Mouse (Mus musculus) lung, postnatal 0 days (tissue): ENCODE results near the gene Slc6a17. TPM values are rescaled to one million over a fixed set of nuclear protein-coding genes. Genes with fewer than 3 reads are reported as not detected.

ENCODE experiments used
- ATAC-seq: fragments of 200-750 bp; cut with Nextera tagmentation; 2 replicates; pipeline ENCODE4 v1.8.0; 2017; ENCODE audit warnings: moderate library complexity
- DNase-seq: peaks from one replicate; pipeline ENCODE4 v3.0.0-alpha.2; 2016; ENCODE audit warnings: low spot score
- H3K27ac ChIP-seq: fragments of 300-500 bp; sonication (generic); 2 replicates; pipeline ENCODE4 v1.5.1; 2014; ENCODE audit warnings: antibody characterized with exemption, mild to moderate bottlenecking, low read length, mixed read lengths
- H3K27me3 ChIP-seq: fragments of 300-500 bp; sonication (generic); replicated peaks from 2 replicates; pipeline ENCODE4 v1.6.1; 2014; ENCODE audit warnings: low read length, mixed read lengths; ENCODE audit not compliant: insufficient read depth
- H3K36me3 ChIP-seq: fragments of 300-500 bp; sonication (generic); 2 replicates; pipeline ENCODE4 v1.6.1; 2014; ENCODE audit warnings: low read length, mixed read lengths; ENCODE audit not compliant: insufficient read depth
- H3K4me1 ChIP-seq: fragments of 300-500 bp; sonication (generic); 2 replicates; pipeline ENCODE4 v1.6.1; 2014; ENCODE audit warnings: antibody characterized with exemption, low read depth, low read length, mixed read lengths; ENCODE audit not compliant: insufficient read depth
- H3K4me2 ChIP-seq: fragments of 300-500 bp; sonication (generic); replicated peaks from 2 replicates; pipeline ENCODE4 v1.6.1; 2014; ENCODE audit warnings: low read depth, mild to moderate bottlenecking, low read length, moderate library complexity, mixed read lengths
- H3K4me3 ChIP-seq: fragments of 300-500 bp; sonication (generic); 2 replicates; pipeline ENCODE4 v1.5.1; 2014; ENCODE audit warnings: low read depth, low read length
- H3K9ac ChIP-seq: fragments of 300-500 bp; sonication (generic); replicated peaks from 2 replicates; pipeline ENCODE4 v1.6.1; 2014; ENCODE audit warnings: low read depth, mild to moderate bottlenecking
- H3K9me3 ChIP-seq: fragments of 300-500 bp; sonication (generic); 2 replicates; pipeline ENCODE4 v1.6.1; 2016; ENCODE audit warnings: low read length, mixed read lengths
- CTCF ChIP-seq: IDR thresholded peaks from 2 replicates; pipeline ENCODE4 v1.5.1; 2016; ENCODE audit warnings: antibody characterized with exemption, mild to moderate bottlenecking
- EP300 ChIP-seq: IDR thresholded peaks from 2 replicates; pipeline ENCODE4 v1.6.1; 2016; ENCODE audit warnings: antibody characterized with exemption, mild to moderate bottlenecking, control low read depth
- WGBS: fragments of 180-500 bp; shearing (Covaris S2); extraction: QIAGEN DNeasy Blood & Tissue Kit; methylation state at CpG from one replicate; pipeline ENCODE4 v1.1.7; 2014; 5-methylcytosine and 5-hydroxymethylcytosine counted together
- polyA plus RNA-seq: library from polyadenylated mRNA; unstranded; fragments of >200 nt; fragmentation: Nextera tagmentation; extraction: Ambion mirVana; gene quantifications from 2 replicates; pipeline ENCODE4 v1.2.1, GENCODE M21; 2015

Slc6a17 gene
- polyA plus RNA-seq, 1 experiment from 2014 or later = 0.84 TPM

DNA sequence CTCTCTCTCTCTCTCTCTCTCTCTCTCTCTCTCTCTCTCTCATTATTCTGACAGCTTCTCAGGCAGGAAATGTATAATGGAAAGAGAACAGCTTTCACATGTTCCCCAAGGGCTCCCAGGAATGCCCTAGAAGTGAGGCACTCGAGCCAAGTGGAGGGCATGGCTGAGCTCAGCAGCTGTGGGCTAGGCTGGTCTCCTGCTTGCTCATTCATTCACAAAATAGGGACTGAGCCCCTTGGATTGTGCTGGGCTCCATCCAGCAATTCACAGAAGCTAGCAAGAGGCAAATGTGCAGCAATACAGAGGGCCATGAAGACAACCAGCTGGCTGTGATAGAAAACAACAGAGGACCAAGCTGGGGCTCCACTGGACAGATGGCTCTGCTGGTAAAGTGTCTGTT, 86.5 kb downstream of the Slc6a17 start:
- Histone ChIP-seq H3K27ac (no peak overlapping the region), H3K4me3 (no peak overlapping the region), H3K36me3 (no peaks in the 10 kb centered on the region), H3K9me3 (no peaks in the 10 kb centered on the region), H3K27me3 (0 out of 2 replicates have a peak, but pooled peaks cover 5% of the 10 kb centered on the region), H3K9ac (no peak overlapping the region), H3K4me1 (no peaks in the 10 kb centered on the region), H3K4me2 (no peak overlapping the region)
- WGBS = 0% methylated on average over 1 of the region's 1 CpGs
- DNase-seq = peak; percentile 70
- TF ChIP-seq CTCF (no peak), EP300 (no peak)
- peak; percentile 84 for ATAC-seq

- Histone ChIP-seq H3K4me2 (no peak overlapping the region), H3K4me3 (no peak overlapping the region), H3K27me3 (0 out of 2 replicates have a peak, but pooled peaks cover 5% of the 10 kb centered on the region), H3K9me3 (no peaks in the 10 kb centered on the region), H3K36me3 (no peaks in the 10 kb centered on the region), H3K4me1 (no peaks in the 10 kb centered on the region), H3K9ac (no peak overlapping the region), H3K27ac (no peak overlapping the region)
- TF ChIP-seq CTCF (no peak), EP300 (no peak)
- ATAC-seq (no peak), DNase-seq (no peak)
- 60% methylated on average over 11 of the region's 11 CpGs for WGBS
These were observed 93.4 kb downstream of the Slc6a17 start for GRCm38 (mm10) chr3:107424258-107425041.

DNA sequence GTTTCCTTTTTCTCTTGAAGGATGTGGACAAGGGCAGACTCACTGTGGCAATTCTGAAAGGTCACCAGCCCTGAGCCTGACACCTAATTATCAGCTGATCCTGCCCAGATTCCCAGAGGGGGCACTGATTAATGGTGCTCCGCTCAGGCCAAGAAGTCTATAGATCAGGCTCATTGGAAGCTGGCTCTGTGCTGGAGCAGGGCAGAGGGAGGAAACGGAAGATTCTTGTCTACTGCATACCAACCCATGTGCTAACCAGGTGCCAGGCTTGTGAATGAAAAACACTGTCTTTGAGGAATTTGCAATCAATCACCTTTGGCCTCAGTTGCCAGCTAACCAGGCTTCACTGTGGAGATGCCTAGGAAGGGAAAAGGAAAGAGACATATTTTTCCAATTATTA, 97.7 kb downstream of the Slc6a17 start:
- H3K4me1 ChIP-seq = no peaks in the 10 kb centered on the region
- H3K4me3 ChIP-seq = no peak overlapping the region
- ATAC-seq = no peak
- DNase-seq = no peak
- 50% methylated on average over 2 of the region's 2 CpGs for WGBS
- TF ChIP-seq CTCF (no peak), EP300 (no peak)
- no peak overlapping the region for H3K4me2 ChIP-seq
- H3K9me3 ChIP-seq = no peaks in the 10 kb centered on the region
- H3K27ac ChIP-seq = no peak overlapping the region
- no peaks in the 10 kb centered on the region for H3K36me3 ChIP-seq
- no peak overlapping the region for H3K9ac ChIP-seq
- no peaks in the 10 kb centered on the region for H3K27me3 ChIP-seq

Other genes starting within 250 kb of the Slc6a17 start
- gene Lamtor5, start 239.2 kb downstream of the Slc6a17 start, polyA plus RNA-seq = 201 and 215 TPM in 2 replicates
- gene Slc16a4, start 226.8 kb downstream of the Slc6a17 start, polyA plus RNA-seq = 0.49 and 0.73 TPM in 2 replicates
- 7.2 and 7.5 TPM in 2 replicates for gene Rbm15, start 184.3 kb downstream of the Slc6a17 start, polyA plus RNA-seq
- gene Kcnc4, start 58.5 kb downstream of the Slc6a17 start, polyA plus RNA-seq = 0.02 TPM in 1 of 2 replicates, not detected in the other
- not detected in 2 replicates for gene Ubl4b, start 37.1 kb upstream of the Slc6a17 start, polyA plus RNA-seq
- not detected in 2 replicates for gene Alx3, start 77.0 kb upstream of the Slc6a17 start, polyA plus RNA-seq
- not detected in 2 replicates for gene Gm10961, start 113.3 kb upstream of the Slc6a17 start, polyA plus RNA-seq
- 24.9 and 26.9 TPM in 2 replicates for gene Strip1, start 113.7 kb upstream of the Slc6a17 start, polyA plus RNA-seq
- gene Ahcyl1, start 178.5 kb upstream of the Slc6a17 start, polyA plus RNA-seq = 37.1 and 39.3 TPM in 2 replicates
- gene Csf1, start 242.5 kb upstream of the Slc6a17 start, polyA plus RNA-seq = 10.9 and 14.3 TPM in 2 replicates